Mouse (Mus musculus) lung, adult 2 months (tissue): ENCODE data around the gene Srsf10.

Experiments
- CTCF ChIP-seq: fragments of 200-500 bp; IDR thresholded peaks from 2 replicates; pipeline ENCODE4 v1.5.1; 2011; ENCODE audit warnings: mild to moderate bottlenecking, low read length, control low read depth; ENCODE audit not compliant: insufficient read depth
- POLR2A ChIP-seq: fragments of 200-500 bp; IDR thresholded peaks from 2 replicates; pipeline ENCODE4 v1.6.1; 2011; ENCODE audit warnings: low read depth, mild to moderate bottlenecking, control low read depth, low read length, borderline replicate concordance; ENCODE audit errors: extremely low read depth

GRCm38 (mm10) chr4:135823298-135823697 is 32.2 kb upstream of the Srsf10 start:
- TF ChIP-seq POLR2A (no peak), CTCF (peak; percentile 55)
